Mouse (Mus musculus) liver, postnatal 0 days (tissue): ENCODE data around the gene Rars. TPM values are rescaled to one million over a fixed set of nuclear protein-coding genes. Genes with fewer than 3 reads are reported as not detected.
A peak's percentile ranks its signal among the peaks of the same experiment; 100 is the strongest.

Experiments used
- ATAC-seq: fragments of 200-750 bp; cut with Nextera tagmentation; 2 replicates; pipeline ENCODE4 v1.8.0; 2017; ENCODE audit warnings: mild to moderate bottlenecking, moderate library complexity
- DNase-seq: peaks from one replicate; pipeline ENCODE4 v3.0.0-alpha.2; 2016
- H3K27ac ChIP-seq: fragments of 300-500 bp; sonication (generic); 2 replicates; pipeline ENCODE4 v1.5.1; 2014; ENCODE audit warnings: antibody characterized with exemption, moderate library complexity, mild to moderate bottlenecking, low read depth
- H3K27me3 ChIP-seq: fragments of 300-500 bp; sonication (generic); 2 replicates; pipeline ENCODE4 v1.6.1; 2014; ENCODE audit warnings: low read length, control low read depth, mixed read lengths; ENCODE audit not compliant: insufficient read depth
- H3K36me3 ChIP-seq: fragments of 300-500 bp; sonication (generic); replicated peaks from 2 replicates; pipeline ENCODE4 v1.6.1; 2014; ENCODE audit warnings: mild to moderate bottlenecking, control low read depth, low read length, moderate library complexity, mixed read lengths; ENCODE audit not compliant: insufficient read depth
- H3K4me1 ChIP-seq: fragments of 300-500 bp; sonication (generic); 2 replicates; pipeline ENCODE4 v1.6.1; 2014; ENCODE audit warnings: antibody characterized with exemption, mild to moderate bottlenecking, control low read depth; ENCODE audit not compliant: insufficient read depth
- H3K4me2 ChIP-seq: fragments of 300-500 bp; sonication (generic); 2 replicates; pipeline ENCODE4 v1.6.1; 2014; ENCODE audit warnings: low read depth, mild to moderate bottlenecking, low read length, moderate library complexity, mixed read lengths
- H3K4me3 ChIP-seq: fragments of 300-500 bp; sonication (generic); 2 replicates; pipeline ENCODE4 v1.5.1; 2014; ENCODE audit warnings: low read depth, low read length
- H3K9ac ChIP-seq: fragments of 300-500 bp; sonication (generic); replicated peaks from 2 replicates; pipeline ENCODE4 v1.6.1; 2014; ENCODE audit warnings: mild to moderate bottlenecking, moderate library complexity
- H3K9me3 ChIP-seq: fragments of 300-500 bp; sonication (generic); 2 replicates; pipeline ENCODE4 v1.6.1; 2016; ENCODE audit warnings: mild to moderate bottlenecking, control low read depth, low read length, mixed read lengths
- CTCF ChIP-seq: sonication (generic); IDR thresholded peaks from 2 replicates; pipeline ENCODE4 v1.5.1; 2016; ENCODE audit warnings: antibody characterized with exemption, low read depth
- EP300 ChIP-seq: IDR thresholded peaks from 2 replicates; pipeline ENCODE4 v1.6.1; 2016; ENCODE audit warnings: antibody characterized with exemption, low read depth, mild to moderate bottlenecking
- WGBS: fragments of 180-500 bp; shearing (Covaris S2); extraction: QIAGEN DNeasy Blood & Tissue Kit; methylation state at CpG from one replicate; pipeline ENCODE4 v1.1.7; 2014; ENCODE audit not compliant: insufficient replicate concordance; 5-methylcytosine and 5-hydroxymethylcytosine counted together
- polyA plus RNA-seq: library from polyadenylated mRNA; unstranded; fragments of >200 nt; fragmentation: Nextera tagmentation; extraction: Ambion mirVana; gene quantifications from 2 replicates; pipeline ENCODE4 v1.2.1, GENCODE M21; 2015

The Rars gene
- polyA plus RNA-seq, 1 experiment from 2014 or later = 28.3 TPM

DNA sequence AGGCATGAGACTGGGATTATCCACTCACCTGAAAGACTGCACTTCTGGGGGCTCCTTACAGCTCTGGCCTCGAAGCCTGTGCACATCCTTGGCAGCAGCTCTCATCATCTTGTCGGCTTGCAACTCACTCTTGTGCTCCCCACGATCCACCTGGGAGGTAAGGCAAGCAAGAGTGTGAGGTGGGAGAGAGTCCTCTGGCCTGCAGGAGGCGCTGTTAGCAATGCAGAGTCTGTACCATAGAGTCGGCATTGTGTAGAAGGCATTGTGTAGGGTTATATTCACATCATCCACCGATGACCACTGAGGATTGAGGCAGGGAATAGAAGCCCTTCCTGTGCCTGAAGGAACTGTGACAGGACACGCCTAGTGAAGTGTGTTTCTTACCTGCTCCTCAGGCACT lies 6.0 kb upstream of the Rars start:
- Histone ChIP-seq H3K27me3 (no peaks in the 10 kb centered on the region), H3K9ac (no peak overlapping the region), H3K4me1 (0 out of 2 replicates have a peak, but pooled peaks cover 4% of the 10 kb centered on the region), H3K4me2 (no peak overlapping the region), H3K9me3 (no peaks in the 10 kb centered on the region), H3K27ac (no peak overlapping the region), H3K36me3 (peaks cover 3% of the 10 kb centered on the region), H3K4me3 (no peak overlapping the region)
- no peak for DNase-seq
- ATAC-seq = no peak
- peak; percentile 55 for TF ChIP-seq CTCF
- TF ChIP-seq EP300 = no peak
- WGBS = 75% methylated on average over 7 of the region's 7 CpGs

DNA sequence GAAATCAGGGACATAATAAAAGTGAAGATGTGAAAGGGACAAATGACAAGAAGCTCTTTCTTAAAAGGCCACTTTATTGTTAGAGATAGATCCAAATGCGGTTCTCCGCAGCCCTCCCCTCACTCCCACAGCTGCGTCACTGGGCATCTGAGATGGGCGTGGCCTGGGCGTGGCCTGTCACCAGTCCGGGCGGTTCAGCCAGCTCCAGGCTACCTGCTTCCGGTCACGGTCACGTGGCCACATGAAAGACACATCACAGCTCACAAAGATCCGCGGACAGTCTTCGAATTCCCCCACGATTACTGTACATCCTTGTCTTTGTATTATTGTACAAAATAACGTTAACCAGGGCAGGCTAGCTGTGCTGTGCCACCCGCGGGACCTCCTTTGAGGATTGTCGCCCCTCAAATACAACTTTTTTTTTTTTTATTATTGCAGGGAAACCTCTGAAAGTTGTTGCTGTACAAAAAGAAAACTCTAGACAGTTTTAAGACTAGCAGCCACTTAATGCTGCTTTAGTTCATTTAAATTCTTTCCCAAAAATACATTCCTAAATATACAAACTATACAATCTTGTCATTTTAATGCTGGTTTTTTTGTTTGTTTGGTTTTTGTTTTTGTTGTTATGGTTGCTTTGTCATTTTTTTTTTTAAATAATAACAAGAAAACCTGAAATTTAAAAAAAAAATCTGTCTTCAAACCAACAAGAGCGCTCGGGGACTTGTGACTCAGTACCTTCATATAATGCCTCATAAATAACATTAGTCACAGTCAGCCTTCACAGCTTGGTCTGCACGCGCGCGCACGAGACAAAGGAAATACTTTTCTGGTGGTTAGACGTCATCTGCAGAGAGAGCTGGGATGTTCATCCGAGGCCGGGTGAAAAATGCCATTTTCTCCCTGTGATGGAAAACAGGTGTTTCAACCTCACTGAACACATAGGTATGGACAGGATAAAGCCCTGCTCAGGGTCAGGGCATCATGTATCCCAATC lies 4.3 kb upstream of the Rars start:
- Histone ChIP-seq H3K4me2 (peak overlapping the region; percentile 76), H3K4me1 (peaks cover 4% of the 10 kb centered on the region), H3K27me3 (no peaks in the 10 kb centered on the region), H3K9ac (0 out of 2 replicates have a peak overlapping the region, but pooled peaks have one; percentile 44), H3K36me3 (peaks cover 3% of the 10 kb centered on the region), H3K27ac (no peak overlapping the region), H3K4me3 (peak overlapping the region; percentile 33), H3K9me3 (no peaks in the 10 kb centered on the region)
- no peak for TF ChIP-seq CTCF
- no peak for TF ChIP-seq EP300
- DNase-seq (peak; percentile 91), ATAC-seq (peak; percentile 62)
- 20% methylated on average over 28 of the region's 28 CpGs for WGBS

DNA sequence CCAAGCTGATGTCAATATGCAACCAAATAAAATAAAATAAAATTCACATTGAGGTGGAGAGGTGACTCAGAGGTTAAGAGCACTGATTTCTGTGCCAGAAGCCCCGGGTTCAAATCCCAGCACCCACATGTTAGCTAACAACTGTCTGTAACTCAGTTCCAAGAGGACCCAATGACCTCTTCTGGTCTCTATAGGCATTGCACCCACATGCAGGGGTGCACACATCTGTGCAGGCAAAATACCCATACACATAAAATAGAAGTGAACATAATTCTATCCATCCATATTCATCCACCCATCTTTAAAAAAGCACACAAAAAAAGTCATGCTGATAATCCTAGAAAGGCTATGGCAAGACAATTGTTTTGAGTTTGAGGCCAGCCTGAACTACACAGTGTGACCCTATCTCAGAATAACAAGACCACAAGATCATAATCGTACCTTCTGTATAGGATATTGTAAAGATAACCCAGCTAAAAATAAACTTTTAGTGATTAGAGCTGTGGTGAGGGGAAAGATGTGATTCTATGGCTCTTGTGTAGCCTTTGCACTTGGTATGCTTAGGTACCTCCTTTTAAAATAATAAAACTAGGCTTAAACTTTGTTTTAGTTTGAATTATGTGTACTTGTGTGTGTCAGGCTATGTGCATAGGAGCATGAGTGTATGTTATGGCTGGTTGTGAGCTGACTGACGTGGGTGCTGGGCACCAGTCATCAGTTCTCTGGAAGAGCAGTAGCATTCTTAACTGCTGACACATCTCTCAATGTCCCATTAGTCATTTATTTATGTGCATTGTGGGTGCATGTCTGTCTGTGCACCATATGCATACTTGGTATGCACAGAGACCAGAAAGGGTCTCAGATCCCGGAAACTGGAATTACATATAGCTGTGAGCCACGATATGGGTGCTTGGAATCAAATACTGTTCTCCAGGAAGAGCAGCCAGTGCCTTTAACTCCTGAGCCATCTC lies 3.1 kb upstream of the Rars start:
- Histone ChIP-seq H3K4me2 (peak overlapping the region; percentile 76), H3K4me1 (peaks cover 10% of the 10 kb centered on the region), H3K27ac (peak overlapping the region; percentile 39; the same call in 1 of the 2 replicates), H3K36me3 (peaks cover 5% of the 10 kb centered on the region), H3K9ac (no peak overlapping the region), H3K27me3 (no peaks in the 10 kb centered on the region), H3K4me3 (peak overlapping the region; percentile 33; the same call in 1 of the 2 replicates), H3K9me3 (no peaks in the 10 kb centered on the region)
- DNase-seq = no peak
- TF ChIP-seq EP300 (no peak), CTCF (no peak)
- ATAC-seq = no peak
- WGBS = 68% methylated on average over 5 of the region's 5 CpGs

DNA sequence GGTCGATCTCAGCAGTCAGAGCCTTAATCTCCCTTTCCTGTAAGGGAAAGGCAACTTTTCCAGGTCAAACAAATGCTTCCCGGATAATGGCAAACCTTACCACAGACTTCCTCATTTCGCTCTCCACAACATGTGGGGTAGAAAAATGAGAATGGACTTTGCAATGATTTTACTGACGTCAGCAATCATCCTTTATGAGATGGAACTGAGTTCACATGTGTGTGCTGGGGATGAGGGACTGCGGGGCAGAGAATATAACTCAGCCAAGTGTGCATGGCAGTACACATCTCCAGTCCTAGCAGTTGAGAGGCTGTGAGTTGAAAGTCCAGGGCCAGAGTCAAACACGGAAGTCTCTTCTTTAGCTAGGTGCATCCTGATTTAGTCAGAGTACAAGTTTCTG lies 1.0 kb downstream of the Rars start:
- Histone ChIP-seq H3K4me2 (peak overlapping the region; percentile 81), H3K9me3 (no peaks in the 10 kb centered on the region), H3K27ac (peak overlapping the region; percentile 86), H3K9ac (peak overlapping the region; percentile 92), H3K4me1 (peaks cover 10% of the 10 kb centered on the region), H3K4me3 (peak overlapping the region; percentile 95), H3K27me3 (no peaks in the 10 kb centered on the region), H3K36me3 (peaks cover 31% of the 10 kb centered on the region)
- 34% methylated on average over 6 of the region's 6 CpGs for WGBS
- TF ChIP-seq CTCF = no peak
- no peak for TF ChIP-seq EP300
- ATAC-seq (no peak), DNase-seq (no peak)

DNA sequence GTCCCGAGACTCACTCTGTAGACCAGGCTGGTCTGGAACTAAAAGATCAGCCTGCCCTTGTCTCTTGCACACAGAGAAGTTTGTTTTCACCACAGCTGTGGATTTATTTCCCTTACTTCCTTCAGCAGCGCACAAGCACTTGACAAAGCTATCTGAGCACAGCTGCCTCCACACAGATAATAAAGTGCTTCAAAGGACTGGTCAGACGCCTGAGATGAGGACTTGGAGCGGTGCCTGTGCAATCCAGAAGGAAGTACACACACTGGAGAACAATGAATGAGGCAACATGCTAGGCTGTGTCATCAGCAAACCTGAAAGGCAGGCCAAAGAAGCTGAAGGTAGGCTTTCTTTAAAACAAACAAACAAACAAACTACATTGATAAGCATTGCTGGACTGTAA lies 2.2 kb downstream of the Rars start:
- H3K4me2 ChIP-seq = no peak overlapping the region
- H3K9me3 ChIP-seq = no peaks in the 10 kb centered on the region
- peaks cover 42% of the 10 kb centered on the region for H3K36me3 ChIP-seq
- ATAC-seq = no peak
- no peak for TF ChIP-seq EP300
- no peak for TF ChIP-seq CTCF
- 61% methylated on average over 4 of the region's 4 CpGs for WGBS
- H3K27ac ChIP-seq = 0 out of 2 replicates have a peak overlapping the region, but pooled peaks have one; percentile 35
- DNase-seq = no peak
- H3K4me3 ChIP-seq = no peak overlapping the region
- H3K9ac ChIP-seq = no peak overlapping the region
- peaks cover 7% of the 10 kb centered on the region for H3K4me1 ChIP-seq
- no peaks in the 10 kb centered on the region for H3K27me3 ChIP-seq

DNA sequence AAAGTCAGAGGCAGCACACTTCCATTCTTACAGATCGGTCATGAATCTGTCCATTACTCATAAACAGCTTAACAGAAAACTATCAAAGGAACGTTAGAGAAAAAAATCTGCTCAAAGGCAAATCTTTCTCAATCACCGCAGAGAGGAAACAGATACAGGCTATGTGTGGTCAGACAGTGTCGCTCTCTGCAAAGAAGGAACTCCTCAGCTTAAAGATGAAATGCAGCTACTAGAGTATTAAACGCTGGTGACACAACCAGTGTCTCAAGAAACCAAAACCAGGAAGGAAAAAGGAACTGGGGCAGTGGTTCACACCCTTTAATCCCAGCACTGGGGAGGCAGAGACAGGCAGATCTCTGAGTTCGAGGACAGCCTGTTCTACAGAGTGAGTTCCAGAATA lies 6.6 kb downstream of the Rars start:
- ATAC-seq = no peak
- no peak for DNase-seq

More for the DNA sequence above, 6.6 kb downstream of the Rars start:
- no peak overlapping the region for H3K9ac ChIP-seq
- no peaks in the 10 kb centered on the region for H3K9me3 ChIP-seq
- TF ChIP-seq EP300 (no peak), CTCF (no peak)
- no peak overlapping the region for H3K4me2 ChIP-seq
- no peaks in the 10 kb centered on the region for H3K27me3 ChIP-seq
- no peak overlapping the region for H3K4me3 ChIP-seq
- 68% methylated on average over 6 of the region's 6 CpGs for WGBS
- H3K36me3 ChIP-seq = peaks cover 76% of the 10 kb centered on the region
- H3K4me1 ChIP-seq = no peaks in the 10 kb centered on the region
- H3K27ac ChIP-seq = 0 out of 2 replicates have a peak overlapping the region, but pooled peaks have one; percentile 24
